Mouse (Mus musculus): ENCODE results near the gene Ctrc. TPM values are rescaled to one million over a fixed set of nuclear protein-coding genes. Genes with fewer than 3 reads are reported as not detected.

The Ctrc gene
- not detected for total RNA-seq (2021)

- DNase-seq (ENCODE audit: low spot score in 2 of 2), result no peak
- intact Hi-C loops (cut with DNase I), result loop anchor here (5.0 kb wide), 2 partner anchors 229 to 459 kb away; partner anchors contain the start of gene Tmem82
Observed at GRCm38 (mm10) chr4:141845999-141846398, at the start of gene Ctrc. Gene Ctrc (minus strand): TSS chr4:141846359.

DNA sequence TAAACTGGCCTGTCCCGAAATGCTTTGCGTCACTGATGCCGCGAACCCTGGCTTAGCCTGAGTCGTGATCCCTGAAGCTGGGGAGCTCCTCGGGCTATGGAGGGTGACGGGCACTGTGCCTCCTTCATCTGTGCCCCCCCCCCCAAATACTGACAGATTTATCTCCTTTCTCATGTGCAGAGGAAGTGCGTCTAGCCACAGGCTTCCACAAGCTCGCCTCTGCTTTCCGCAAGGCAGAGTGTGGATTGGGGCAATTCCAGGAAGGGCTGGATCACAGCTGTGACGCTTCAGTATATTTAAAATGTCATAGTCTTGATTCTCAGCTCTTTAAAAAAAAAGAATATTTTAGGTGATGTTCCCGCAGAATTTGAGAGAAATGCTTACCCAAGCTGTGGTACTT, 49.6 kb upstream of the Ctrc start:
- DNase-seq (ENCODE audit: low spot score in 2 of 2), result peak; percentile 43 to 88
- intact Hi-C loops (cut with DNase I), result no loop called here

GRCm38 (mm10) chr4:141893157-141893784, 47.1 kb upstream of the Ctrc start:
- no peak for DNase-seq (ENCODE audit: low spot score in 2 of 2)
- intact Hi-C loops (cut with DNase I), result no loop called here

DNA sequence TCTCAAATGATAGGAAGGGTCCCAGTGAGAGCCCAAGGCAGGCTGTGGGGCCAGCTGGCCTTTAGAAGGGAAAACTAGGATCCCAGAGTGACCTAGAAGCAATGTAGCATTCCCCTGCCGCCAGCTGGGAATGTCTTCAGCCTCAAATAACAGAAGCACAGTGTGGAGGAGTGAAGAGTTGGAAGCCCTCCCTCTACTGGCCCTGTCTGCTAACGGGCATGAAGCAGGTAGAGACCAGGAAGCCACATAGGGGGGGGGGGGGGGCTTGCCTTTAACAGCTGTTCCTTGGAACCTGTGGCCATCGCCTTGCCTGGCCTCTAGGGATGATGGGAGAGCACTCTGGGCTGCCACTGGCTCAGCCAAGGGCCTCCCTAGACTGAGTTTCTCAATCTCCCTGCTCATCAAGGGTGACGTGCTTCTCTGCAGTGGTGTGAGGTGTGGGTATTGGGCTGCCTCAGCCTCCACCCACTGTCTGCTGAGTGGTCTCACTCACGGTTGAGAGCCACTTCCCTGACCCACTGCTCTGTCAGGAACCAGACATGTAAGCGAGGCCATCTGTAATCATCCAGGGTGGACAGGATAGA, 40.3 kb upstream of the Ctrc start:
- DNase-seq (ENCODE audit: low spot score in 2 of 2), result no peak
- intact Hi-C loops (cut with DNase I), result no loop called here

GRCm38 (mm10) chr4:141885451-141885850, 39.3 kb upstream of the Ctrc start:
- intact Hi-C loops (cut with DNase I), result no loop called here
- DNase-seq (ENCODE audit: low spot score in 2 of 2), result peak in 1 of 2 experiments; percentile 94

DNA sequence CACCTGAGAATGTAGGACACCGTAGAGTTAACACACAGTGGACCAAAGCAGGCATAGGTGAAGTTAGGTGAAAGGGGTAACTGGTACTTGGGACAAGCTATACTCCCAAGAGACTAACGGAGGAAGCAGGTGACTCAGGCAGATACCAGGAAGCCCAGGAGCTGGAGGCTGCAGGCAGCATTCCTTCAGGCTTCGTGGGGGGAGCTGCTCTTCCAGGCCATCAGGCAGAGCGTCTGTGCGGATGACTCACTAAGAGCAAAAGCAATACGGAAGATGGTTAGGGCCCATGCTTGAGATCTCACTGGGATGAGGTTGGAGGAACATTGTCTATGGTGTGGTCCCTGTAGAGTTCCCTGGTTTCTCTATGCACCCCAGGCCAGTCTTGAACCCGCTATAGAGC, 36.7 kb upstream of the Ctrc start:
- peak in 1 of 2 experiments; percentile 69 for DNase-seq (ENCODE audit: low spot score in 2 of 2)
- intact Hi-C loops (cut with DNase I), result no loop called here

DNA sequence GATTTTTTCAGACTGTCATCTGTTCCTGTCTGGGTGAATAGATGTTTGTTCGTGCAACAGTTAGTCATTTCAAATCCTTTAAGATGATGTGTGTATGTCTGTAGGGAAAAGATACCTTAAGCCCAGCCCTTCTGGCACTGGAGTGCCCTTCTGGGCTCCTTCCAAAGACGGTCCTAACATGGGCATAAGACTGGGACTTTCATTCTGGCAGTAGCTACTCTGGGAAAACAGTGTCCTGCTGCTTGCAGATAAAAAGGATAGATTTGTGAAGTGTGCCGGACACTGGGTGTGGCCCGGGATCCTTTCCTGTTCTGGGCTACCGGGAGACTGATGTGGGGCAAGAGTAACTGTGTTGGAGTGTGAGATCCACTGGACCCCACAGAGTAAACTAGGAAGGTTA, 35.8 kb upstream of the Ctrc start:
- DNase-seq (ENCODE audit: low spot score in 2 of 2), result peak in 1 of 2 experiments; percentile 23
- intact Hi-C loops (cut with DNase I), result no loop called here

DNA sequence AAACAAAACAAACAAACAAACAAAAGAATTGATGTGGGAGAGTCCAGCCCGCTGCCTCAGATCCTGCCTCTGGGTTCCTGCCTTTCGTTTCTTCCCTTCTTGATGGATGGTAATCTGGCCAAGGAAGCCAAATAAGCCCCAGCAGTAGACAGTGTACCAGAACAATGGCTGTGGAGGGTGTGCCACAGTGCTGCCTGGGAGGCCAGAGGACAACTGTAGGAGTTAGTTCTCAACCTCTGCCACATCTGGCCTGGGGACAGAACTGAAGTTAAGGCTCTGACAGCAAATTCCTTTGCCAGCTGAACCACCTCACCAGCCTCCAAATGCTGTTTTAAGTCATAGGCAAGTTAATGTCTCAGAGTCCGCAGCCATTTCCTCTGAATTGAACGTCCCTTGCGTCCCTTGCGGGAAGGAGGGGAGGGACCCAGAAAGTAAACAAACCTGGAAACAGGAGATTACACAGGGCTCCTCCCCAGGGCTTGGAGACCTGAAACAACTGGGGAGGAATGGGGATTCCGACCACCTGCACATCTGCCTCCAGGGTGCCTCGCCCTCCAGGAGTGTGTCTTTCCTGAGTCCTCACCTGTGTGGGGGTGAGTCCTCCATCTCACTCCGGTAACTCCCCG, 35.2 kb upstream of the Ctrc start:
- no peak for DNase-seq (ENCODE audit: low spot score in 2 of 2)
- intact Hi-C loops (cut with DNase I), result no loop called here

GRCm38 (mm10) chr4:141879875-141880274, 33.7 kb upstream of the Ctrc start:
- DNase-seq (ENCODE audit: low spot score in 2 of 2), result no peak
- intact Hi-C loops (cut with DNase I), result no loop called here

DNA sequence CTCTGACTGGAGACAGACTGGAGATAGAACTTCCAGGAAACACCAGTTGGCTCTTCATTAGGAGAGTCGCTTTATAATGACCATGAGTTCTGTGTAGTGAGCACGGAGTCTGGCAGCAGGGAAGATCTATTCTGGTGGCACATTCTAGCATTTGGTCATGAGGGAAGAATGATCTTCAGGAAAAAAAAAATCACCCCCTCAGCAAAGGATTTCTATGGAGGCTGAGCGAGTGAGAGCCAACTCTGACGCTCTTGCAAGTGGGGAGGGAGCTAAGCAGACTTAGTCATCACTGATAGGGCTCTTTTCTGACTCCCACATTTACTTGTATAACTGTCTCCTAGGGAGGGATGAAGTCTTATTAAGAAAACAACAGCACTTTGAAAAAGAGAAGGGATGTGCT, 32.9 kb upstream of the Ctrc start:
- intact Hi-C loops (cut with DNase I), result no loop called here
- peak in 1 of 2 experiments; percentile 90 for DNase-seq (ENCODE audit: low spot score in 2 of 2)

DNA sequence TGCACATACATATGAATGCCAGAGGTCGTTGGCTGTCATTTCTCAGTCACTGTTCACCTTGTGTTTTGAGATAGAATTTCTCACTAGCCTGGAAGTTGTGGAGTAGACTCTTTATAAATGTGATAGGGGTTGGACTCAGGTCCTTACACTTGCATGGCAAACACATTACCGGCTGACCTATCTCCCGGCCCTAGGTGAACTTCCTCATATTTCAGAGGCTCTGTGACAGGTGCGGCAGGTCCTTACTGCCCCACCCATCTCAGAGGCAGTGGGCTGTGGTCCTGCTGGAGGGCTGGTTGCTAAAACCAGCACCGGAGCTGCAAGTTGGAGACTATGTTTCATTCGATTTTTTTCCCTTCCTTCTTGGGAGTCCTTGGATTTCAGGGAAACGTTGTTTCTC, 32.5 kb upstream of the Ctrc start:
- intact Hi-C loops (cut with DNase I), result no loop called here
- DNase-seq (ENCODE audit: low spot score in 2 of 2), result no peak

- DNase-seq (ENCODE audit: low spot score in 2 of 2), result no peak
- intact Hi-C loops (cut with DNase I), result loop anchor here (2.0 kb wide), 1 partner anchor 77 kb away; no protein-coding TSS in a partner anchor
Observed at GRCm38 (mm10) chr4:141875481-141876108, 29.4 kb upstream of the Ctrc start.

GRCm38 (mm10) chr4:141874601-141875460, 28.7 kb upstream of the Ctrc start, which contains the start of gene Efhd2:
Gene Efhd2 (minus strand): TSS chr4:141874920.
- peak; percentile 74 to 85 for DNase-seq (ENCODE audit: low spot score in 2 of 2)
- intact Hi-C loops (cut with DNase I), result loop anchor here (2.0 kb wide), 1 partner anchor 78 kb away; no protein-coding TSS in a partner anchor

DNA sequence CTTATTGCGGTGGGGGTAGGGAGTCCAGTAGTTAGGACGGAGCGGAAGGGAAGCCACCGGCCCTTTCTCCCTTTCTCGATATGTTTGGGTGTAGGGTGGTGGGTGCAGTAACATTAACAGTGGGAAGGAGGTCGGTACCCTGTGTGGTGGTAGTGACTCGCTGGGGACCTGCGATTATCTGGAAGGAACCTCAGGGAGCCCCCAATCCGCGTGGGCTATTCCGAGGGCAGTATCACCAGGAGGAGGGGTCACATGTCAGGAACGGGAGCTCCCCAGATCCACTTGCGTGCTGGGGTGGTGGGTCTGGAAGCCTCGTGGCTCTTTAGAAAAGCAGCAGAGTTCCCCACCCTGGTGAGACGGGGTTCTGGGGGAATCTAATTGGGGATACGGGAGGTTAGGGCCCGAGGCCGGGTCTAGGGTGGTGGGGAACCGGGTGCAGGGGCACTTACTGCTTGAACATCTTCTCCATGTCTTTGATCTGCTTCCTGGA, 28.0 kb upstream of the Ctrc start:
- DNase-seq (ENCODE audit: low spot score in 2 of 2), result no peak
- intact Hi-C loops (cut with DNase I), result loop anchor here (2.0 kb wide), 1 partner anchor 79 kb away; no protein-coding TSS in a partner anchor

- no peak for DNase-seq (ENCODE audit: low spot score in 2 of 2)
- intact Hi-C loops (cut with DNase I), result no loop called here
Observed at GRCm38 (mm10) chr4:141872977-141873376, 26.8 kb upstream of the Ctrc start.

- DNase-seq (ENCODE audit: low spot score in 2 of 2), result peak; percentile 62 to 79
- intact Hi-C loops (cut with DNase I), result no loop called here
Observed at GRCm38 (mm10) chr4:141871909-141872308, 25.8 kb upstream of the Ctrc start.

DNA sequence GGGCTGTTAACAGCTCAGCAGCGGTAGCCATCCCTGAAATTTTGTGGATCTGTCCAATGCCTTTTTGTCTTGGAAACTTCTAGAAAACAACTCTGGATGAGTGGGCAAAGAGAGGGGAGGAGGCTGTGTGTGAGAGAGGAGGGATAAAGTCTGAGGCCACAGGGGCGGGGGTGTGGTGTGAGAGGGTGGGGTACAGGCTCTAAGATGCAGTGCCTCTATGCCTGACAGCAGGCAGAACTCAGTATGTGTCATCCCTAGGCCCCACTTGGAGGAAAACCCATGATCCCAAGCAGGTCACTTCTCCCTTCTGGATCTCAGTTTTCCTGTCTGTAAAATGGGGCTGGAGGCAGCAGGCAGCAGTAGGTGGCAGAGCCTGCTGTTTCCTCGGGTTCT, 25.2 kb upstream of the Ctrc start:
- intact Hi-C loops (cut with DNase I), result no loop called here
- DNase-seq (ENCODE audit: low spot score in 2 of 2), result no peak

GRCm38 (mm10) chr4:141870666-141871332, 24.6 kb upstream of the Ctrc start:
- DNase-seq (ENCODE audit: low spot score in 2 of 2), result no peak
- intact Hi-C loops (cut with DNase I), result no loop called here

Measured in left cerebral cortex, postnatal 25 days (tissue).